Mouse (Mus musculus) c-Kit-positive CD71-negative TER-119-negative erythroid progenitor cells, embryonic 14.5 days (primary cell): ENCODE data around the gene Sbk1.

Experiments
- DNase-seq: peaks from one replicate; pipeline ENCODE4 v3.0.0-alpha.2; 2013; ENCODE audit warnings: low read depth

Gene Sbk1

DNA sequence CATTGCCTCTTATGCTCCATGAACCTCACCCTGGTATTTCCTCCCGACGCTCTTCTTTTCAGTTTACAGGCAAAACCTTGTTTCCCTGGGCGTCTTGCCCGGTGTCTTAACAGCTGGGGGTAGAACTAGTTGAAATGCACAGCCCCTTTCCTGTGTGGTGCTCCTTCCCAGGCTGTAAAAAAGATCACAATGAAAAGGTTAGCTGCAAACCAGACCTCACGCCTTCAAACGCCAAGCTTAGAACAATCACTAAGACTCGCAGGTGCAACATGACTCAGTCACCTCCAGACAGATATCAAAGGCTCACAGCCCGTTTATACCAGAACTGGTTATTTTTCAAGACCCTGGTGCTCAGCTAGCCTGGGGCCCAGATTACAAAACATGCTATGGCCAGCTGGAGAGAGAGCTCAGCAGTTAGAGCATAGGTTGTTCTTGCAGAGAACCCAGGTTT lies 67.1 kb downstream of the Sbk1 start:
- DNase-seq: no peak

DNA sequence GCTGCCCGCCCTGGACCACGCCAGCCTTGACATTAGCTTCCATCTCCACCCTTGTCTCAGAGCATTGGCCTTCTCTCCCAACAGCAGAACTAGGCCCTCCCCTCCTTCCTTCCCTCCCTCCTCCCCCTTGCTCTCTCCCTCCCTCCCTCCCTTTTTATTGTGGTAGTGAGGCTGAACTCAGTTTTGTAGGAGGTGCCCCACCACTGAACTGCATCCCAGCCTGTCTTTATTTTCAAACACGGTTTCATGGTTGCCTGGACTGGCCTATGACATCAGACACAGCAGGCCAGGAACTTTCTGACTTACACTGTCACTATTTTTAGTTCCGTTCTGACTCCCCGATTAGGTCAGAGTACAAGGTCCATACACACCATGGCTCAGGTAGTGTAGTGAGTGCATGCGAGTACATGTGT lies 67.8 kb downstream of the Sbk1 start:
- no peak for DNase-seq

DNA sequence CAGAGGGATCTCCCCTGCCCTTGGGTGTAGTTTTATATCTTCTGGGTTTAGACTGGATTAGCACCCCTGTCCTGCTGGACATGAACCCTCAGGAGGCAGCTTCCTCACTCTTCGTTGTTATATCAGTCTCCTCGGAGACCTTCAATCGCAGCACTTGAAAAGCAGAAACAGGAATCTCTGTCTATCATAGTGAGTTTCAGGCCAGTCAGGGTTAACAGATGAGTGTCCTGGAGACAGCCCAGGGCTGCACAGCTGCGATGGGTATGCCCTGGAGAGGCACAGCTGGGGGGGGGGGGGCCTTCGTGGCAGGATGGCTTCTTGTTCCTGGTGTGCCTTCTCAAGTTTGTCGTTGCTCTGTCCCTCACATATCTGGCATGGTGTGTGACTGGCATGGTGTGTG lies 68.5 kb downstream of the Sbk1 start:
- no peak for DNase-seq
